Mouse (Mus musculus) midbrain, postnatal 0 days (tissue): ENCODE measurements around the gene Dscam. TPM values are rescaled to one million over a fixed set of nuclear protein-coding genes. Genes with fewer than 3 reads are reported as not detected.

Experiments
- ATAC-seq: fragments of 200-750 bp; cut with Nextera tagmentation; 2 replicates; pipeline ENCODE4 v1.8.0; 2017; ENCODE audit warnings: moderate number of reproducible peaks, mild to moderate bottlenecking, moderate TSS enrichment, moderate library complexity; ENCODE audit not compliant: low FRiP score
- DNase-seq: peaks from one replicate; pipeline ENCODE4 v3.0.0-alpha.2; 2015; ENCODE audit warnings: low spot score
- H3K27ac ChIP-seq: fragments of 300-500 bp; sonication (generic); 2 replicates; pipeline ENCODE4 v1.5.1; 2014; ENCODE audit warnings: low read depth, mild to moderate bottlenecking, low read length, mixed read lengths
- H3K27me3 ChIP-seq: fragments of 300-500 bp; sonication (generic); 2 replicates; pipeline ENCODE4 v1.6.1; 2014; ENCODE audit warnings: low read length, control low read depth, mixed read lengths; ENCODE audit not compliant: insufficient read depth
- H3K36me3 ChIP-seq: fragments of 300-500 bp; sonication (generic); 2 replicates; pipeline ENCODE4 v1.6.1; 2014; ENCODE audit warnings: low read length, control low read depth, mixed read lengths; ENCODE audit not compliant: insufficient read depth
- H3K4me1 ChIP-seq: fragments of 300-500 bp; sonication (generic); 2 replicates; pipeline ENCODE4 v1.6.1; 2014; ENCODE audit warnings: mild to moderate bottlenecking, control low read depth, antibody characterized with exemption, low read length, mixed read lengths; ENCODE audit not compliant: insufficient read depth
- H3K4me2 ChIP-seq: fragments of 300-500 bp; sonication (generic); 2 replicates; pipeline ENCODE4 v1.6.1; 2014; ENCODE audit warnings: low read depth, mild to moderate bottlenecking, low read length, mixed read lengths; ENCODE audit not compliant: poor library complexity, severe bottlenecking
- H3K4me3 ChIP-seq: fragments of 300-500 bp; sonication (generic); 2 replicates; pipeline ENCODE4 v1.5.1; 2014; ENCODE audit warnings: low read depth, mild to moderate bottlenecking, low read length, moderate library complexity
- H3K9ac ChIP-seq: fragments of 300-500 bp; sonication (generic); replicated peaks from 2 replicates; pipeline ENCODE4 v1.6.1; 2014; ENCODE audit warnings: mild to moderate bottlenecking, low read length, moderate library complexity, mixed read lengths; ENCODE audit not compliant: poor library complexity, severe bottlenecking
- H3K9me3 ChIP-seq: fragments of 300-500 bp; sonication (generic); 2 replicates; pipeline ENCODE4 v1.6.1; 2016; ENCODE audit warnings: low read length, control low read depth
- CTCF ChIP-seq: IDR thresholded peaks from 2 replicates; pipeline ENCODE4 v1.5.1; 2016; ENCODE audit warnings: antibody characterized with exemption, mild to moderate bottlenecking
- WGBS: fragments of 180-500 bp; shearing (Covaris S2); extraction: QIAGEN DNeasy Blood & Tissue Kit; methylation state at CpG from one replicate; pipeline ENCODE4 v1.1.7; 2014; 5-methylcytosine and 5-hydroxymethylcytosine counted together
- polyA plus RNA-seq: library from polyadenylated mRNA; unstranded; fragments of >200 nt; fragmentation: Nextera tagmentation; extraction: Ambion mirVana; gene quantifications from 2 replicates; pipeline ENCODE4 v1.2.1, GENCODE M21; 2015
- total RNA-seq: library from RNA; depleted of rRNA; stranded (reverse); fragments of >200 nt; gene quantifications from 2 replicates; pipeline ENCODE4 v1.2.3, GENCODE M21; 2014

Dscam gene
- total and polyA plus RNA-seq, 2 experiments from 2014 or later, result 15.1 to 64.6 TPM

- Histone ChIP-seq H3K4me2 (no peak overlapping the region), H3K27me3 (no peaks in the 10 kb centered on the region), H3K27ac (no peak overlapping the region), H3K4me1 (0 out of 2 replicates have a peak, but pooled peaks cover 2% of the 10 kb centered on the region), H3K9ac (no peak overlapping the region), H3K36me3 (peaks cover 14% of the 10 kb centered on the region), H3K4me3 (no peak overlapping the region), H3K9me3 (no peaks in the 10 kb centered on the region)
- DNase-seq (no peak), ATAC-seq (no peak)
- no peak for TF ChIP-seq CTCF
Observed at GRCm38 (mm10) chr16:96634791-96635143, 535.8 kb downstream of the Dscam start.

- TF ChIP-seq CTCF, result no peak
- no peak overlapping the region for H3K4me2 ChIP-seq
- DNase-seq (peak; percentile 44), ATAC-seq (no peak)
- WGBS, result 81% methylated on average over 4 of the region's 4 CpGs
- no peaks in the 10 kb centered on the region for H3K27me3 ChIP-seq
- H3K9ac ChIP-seq, result no peak overlapping the region
- 0 out of 2 replicates have a peak, but pooled peaks cover 2% of the 10 kb centered on the region for H3K4me1 ChIP-seq
- peaks cover 14% of the 10 kb centered on the region for H3K36me3 ChIP-seq
- H3K27ac ChIP-seq, result no peak overlapping the region
- H3K4me3 ChIP-seq, result no peak overlapping the region
- no peaks in the 10 kb centered on the region for H3K9me3 ChIP-seq
Observed at GRCm38 (mm10) chr16:96634097-96634790, 536.3 kb downstream of the Dscam start.

DNA sequence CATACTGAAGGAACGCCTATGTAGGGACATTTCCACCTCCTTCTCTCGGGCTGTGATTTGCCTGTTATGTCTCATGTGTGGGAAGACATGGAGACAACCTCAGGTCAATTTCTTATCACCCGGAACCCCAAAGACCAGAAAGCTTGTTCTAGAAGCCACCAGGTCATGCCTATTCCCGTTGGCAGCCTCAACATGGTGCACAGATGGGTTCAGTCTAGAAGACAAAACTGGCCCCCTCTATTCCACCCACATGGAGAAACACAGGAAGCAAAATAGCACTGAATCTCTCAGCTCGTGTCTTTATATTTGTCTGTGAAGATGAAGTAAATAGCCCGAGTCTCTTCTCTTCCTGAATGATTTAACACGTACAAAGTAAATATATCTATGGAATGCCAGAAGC is 540.3 kb downstream of the Dscam start:
- Histone ChIP-seq H3K4me2 (no peak overlapping the region), H3K4me1 (no peaks in the 10 kb centered on the region), H3K9ac (no peak overlapping the region), H3K4me3 (no peak overlapping the region), H3K27me3 (no peaks in the 10 kb centered on the region), H3K27ac (no peak overlapping the region), H3K9me3 (no peaks in the 10 kb centered on the region), H3K36me3 (peaks cover 15% of the 10 kb centered on the region)
- ATAC-seq, result no peak
- no peak for DNase-seq
- TF ChIP-seq CTCF, result no peak
- WGBS, result 78% methylated on average over 7 of the region's 7 CpGs

DNA sequence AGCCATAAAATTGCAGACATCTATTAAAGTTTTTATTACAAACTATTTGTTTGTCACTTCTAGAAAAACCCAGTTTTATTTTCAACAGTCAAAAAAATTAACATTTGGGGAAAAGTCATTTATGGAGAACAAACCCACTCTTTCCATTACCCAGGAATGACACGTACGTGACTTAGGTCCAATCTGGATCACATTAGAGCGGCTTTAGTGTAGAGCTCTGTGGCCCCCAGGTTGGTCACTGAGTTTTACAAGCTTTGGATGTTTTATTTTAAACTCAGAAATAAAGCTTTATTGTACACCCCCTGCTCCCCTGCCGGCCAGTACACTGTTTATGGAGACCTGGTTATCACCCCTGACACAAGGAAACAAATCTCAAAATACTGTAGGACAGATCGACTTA is 540.9 kb downstream of the Dscam start:
- H3K27me3 ChIP-seq, result no peaks in the 10 kb centered on the region
- WGBS, result 92% methylated on average over 5 of the region's 5 CpGs
- no peak for DNase-seq

GRCm38 (mm10) chr16:96625468-96625867 is 545.1 kb downstream of the Dscam start:
- 43% methylated on average over 4 of the region's 4 CpGs for whole genome bisulfite sequencing
- Histone ChIP-seq H3K27ac (no peak overlapping the region), H3K9ac (no peak overlapping the region), H3K9me3 (no peaks in the 10 kb centered on the region), H3K27me3 (no peaks in the 10 kb centered on the region), H3K36me3 (peaks cover 29% of the 10 kb centered on the region), H3K4me1 (no peaks in the 10 kb centered on the region), H3K4me2 (no peak overlapping the region), H3K4me3 (no peak overlapping the region)
- ATAC-seq (no peak), DNase-seq (no peak)
- TF ChIP-seq CTCF, result no peak

More for the DNA sequence above, 540.9 kb downstream of the Dscam start:
- Histone ChIP-seq H3K9me3 (no peaks in the 10 kb centered on the region), H3K9ac (no peak overlapping the region), H3K4me3 (no peak overlapping the region), H3K27ac (no peak overlapping the region), H3K36me3 (peaks cover 19% of the 10 kb centered on the region), H3K4me2 (no peak overlapping the region), H3K4me1 (no peaks in the 10 kb centered on the region)
- no peak for TF ChIP-seq CTCF
- ATAC-seq, result no peak

GRCm38 (mm10) chr16:96624570-96625411 is 545.8 kb downstream of the Dscam start:
- no peaks in the 10 kb centered on the region for H3K27me3 ChIP-seq
- TF ChIP-seq CTCF, result no peak
- DNase-seq (no peak), ATAC-seq (no peak)
- no peaks in the 10 kb centered on the region for H3K9me3 ChIP-seq
- peaks cover 35% of the 10 kb centered on the region for H3K36me3 ChIP-seq
- H3K4me2 ChIP-seq, result no peak overlapping the region
- H3K27ac ChIP-seq, result no peak overlapping the region; the same call in 1 of the 2 replicates
- H3K9ac ChIP-seq, result no peak overlapping the region
- 0 out of 2 replicates have a peak, but pooled peaks cover 2% of the 10 kb centered on the region for H3K4me1 ChIP-seq
- WGBS, result 70% methylated on average over 6 of the region's 7 CpGs
- no peak overlapping the region for H3K4me3 ChIP-seq
